Comparison of ENCODE assay signal across 10 mouse cellular contexts in the genomic region with DNA sequence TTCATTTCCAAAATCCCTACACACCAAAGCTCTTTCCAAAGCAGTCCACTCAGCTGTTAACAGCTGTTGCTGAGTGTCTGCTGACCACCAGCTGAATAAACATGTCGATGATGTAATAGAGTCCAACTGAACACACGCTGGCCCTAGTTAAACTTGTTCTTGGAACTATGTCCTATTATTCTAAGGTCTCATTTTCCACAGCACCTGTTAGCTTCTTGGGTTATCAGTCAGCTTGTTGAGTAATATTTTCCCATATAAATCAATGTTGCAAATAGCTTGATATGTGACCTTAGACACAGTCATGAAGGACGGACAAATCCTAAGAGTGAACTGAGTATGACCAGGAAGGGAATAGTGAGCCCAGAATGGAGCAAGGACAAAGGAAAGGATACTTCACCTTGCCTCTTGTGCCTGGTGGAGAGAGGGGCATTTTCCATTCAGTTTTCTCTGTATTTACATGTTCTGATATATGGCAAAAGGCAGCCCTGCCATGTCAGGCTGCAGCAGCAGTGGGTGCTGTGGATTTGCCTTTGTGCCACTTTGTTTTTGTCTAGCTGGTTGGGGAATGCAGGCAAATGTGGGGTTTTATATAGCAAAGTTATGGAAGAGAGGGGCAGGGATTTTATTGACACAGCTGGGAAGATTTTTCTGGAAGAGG.
A peak's percentile ranks its signal among the peaks of the same experiment; 100 is the strongest.
DNase-seq lines count a peak whose midpoint lies in the region; ATAC-seq and TF ChIP-seq lines count a peak whose summit lies in the region.
"Had no signal": no experiment of that assay in that cellular context is flagged by ENCODE, and none has a peak within 500 bp of the region (broad histone marks: within the 10 kb centered on the region; RNA-seq: fewer than 3 reads in every experiment).

No protein-coding gene starts in this region.

- WGBS in embryonic facial prominence, embryonic 14.5 days: 64% methylated on average over 3 of the region's 3 CpGs
- 34% methylated on average over 3 of the region's 3 CpGs for WGBS in kidney, embryonic 15.5 days

- no peak overlapping the region for H3K4me2 ChIP-seq in embryonic facial prominence, embryonic 14.5 days (ENCODE audit: low read depth, low read length)
- H3K4me2 ChIP-seq in kidney, embryonic 15.5 days: no peak overlapping the region
- H3K4me2 ChIP-seq: hindbrain, embryonic 15.5 days had no signal

- no peaks in the 10 kb centered on the region for H3K9me3 ChIP-seq in embryonic facial prominence, embryonic 14.5 days (ENCODE audit: control insufficient read depth, low read length)
- H3K9me3 ChIP-seq in kidney, embryonic 15.5 days (replicated peaks): no peaks in the 10 kb centered on the region
- H3K9me3 ChIP-seq: hindbrain, embryonic 15.5 days had no signal

- peak; percentile 47 for DNase-seq in embryo, embryonic 10 days (ENCODE audit: low spot score)
- DNase-seq in embryo, embryonic 9.5 days (ENCODE audit: extremely low spot score): no peak
- DNase-seq in embryonic facial prominence, embryonic 14.5 days (ENCODE audit: low spot score): peak; percentile 85
- peak; percentile 31 for DNase-seq in lung, postnatal 14 days
- DNase-seq in spleen, postnatal 4 days (ENCODE audit: low spot score in 2 of 2): no peak
- DNase-seq in T-cell, adult 2 months (ENCODE audit: low spot score): no peak
- DNase-seq in layer of hippocampus, adult 2 months (ENCODE audit: low spot score in 2 of 2): no peak
- DNase-seq: right cerebral cortex, adult 18-20 months had no signal

- ATAC-seq in embryonic facial prominence, embryonic 14.5 days (ENCODE audit: low read depth): peak; percentile 88
- ATAC-seq in kidney, embryonic 15.5 days (replicated peaks; ENCODE audit: low FRiP score): peak; percentile 95

- peak overlapping the region; percentile 61; the same call in 1 of the 2 replicates for H3K27ac ChIP-seq in embryonic facial prominence, embryonic 14.5 days (replicated peaks; ENCODE audit: low read depth, low read length)
- 0 out of 2 replicates have a peak overlapping the region, but pooled peaks have one; percentile 32 for H3K27ac ChIP-seq in kidney, embryonic 15.5 days
- H3K27ac ChIP-seq in layer of hippocampus, adult 2 months: no peak overlapping the region
- H3K27ac ChIP-seq: hindbrain, embryonic 15.5 days had no signal

- no peaks in the 10 kb centered on the region for H3K36me3 ChIP-seq in embryonic facial prominence, embryonic 14.5 days (ENCODE audit: control insufficient read depth, insufficient read depth, low read length)
- no peaks in the 10 kb centered on the region for H3K36me3 ChIP-seq in kidney, embryonic 15.5 days
- H3K36me3 ChIP-seq: hindbrain, embryonic 15.5 days had no signal

- no peak for TF ChIP-seq CTCF in layer of hippocampus, adult 2 months (conservative IDR thresholded peaks at IDR 0.05)

- H3K4me3 ChIP-seq in embryonic facial prominence, embryonic 14.5 days (ENCODE audit: low read depth, low read length): no peak overlapping the region
- no peak overlapping the region for H3K4me3 ChIP-seq in kidney, embryonic 15.5 days (replicated peaks)
- no peak overlapping the region for H3K4me3 ChIP-seq in layer of hippocampus, adult 2 months
- H3K4me3 ChIP-seq: hindbrain, embryonic 15.5 days had no signal

- no peak overlapping the region for H3K9ac ChIP-seq in embryonic facial prominence, embryonic 14.5 days (ENCODE audit: low read depth, low read length)
- no peak overlapping the region for H3K9ac ChIP-seq in kidney, embryonic 15.5 days
- H3K9ac ChIP-seq: hindbrain, embryonic 15.5 days had no signal

- 0 out of 2 replicates have a peak, but pooled peaks cover 3% of the 10 kb centered on the region for H3K4me1 ChIP-seq in embryonic facial prominence, embryonic 14.5 days (ENCODE audit: control insufficient read depth, insufficient read depth, low read length)
- H3K4me1 ChIP-seq in kidney, embryonic 15.5 days: no peaks in the 10 kb centered on the region
- H3K4me1 ChIP-seq: hindbrain, embryonic 15.5 days had no signal

- no peaks in the 10 kb centered on the region for H3K27me3 ChIP-seq in embryonic facial prominence, embryonic 14.5 days (replicated peaks; ENCODE audit: control insufficient read depth, insufficient read depth, low read length)
- no peaks in the 10 kb centered on the region for H3K27me3 ChIP-seq in kidney, embryonic 15.5 days
- H3K27me3 ChIP-seq: hindbrain, embryonic 15.5 days had no signal

Comparison
In these comparisons a context has a peak if more than half of its experiments do, and no peak if none do; other contexts are left out.
1. DNase-seq: peak in embryo, embryonic 10 days (single experiment), embryonic facial prominence, embryonic 14.5 days (single experiment) and lung, postnatal 14 days (single experiment); none in embryo, embryonic 9.5 days (single experiment), spleen, postnatal 4 days (0 of 2), T-cell, adult 2 months (single experiment) and layer of hippocampus, adult 2 months (0 of 2).